Mouse (Mus musculus) heart, postnatal 0 days (tissue): Measurements from ENCODE around the gene Map1s.

ENCODE experiments used
- CTCF ChIP-seq: IDR thresholded peaks from 2 replicates; pipeline ENCODE4 v1.5.1; 2016; ENCODE audit warnings: antibody characterized with exemption, control low read depth, low read depth
- EP300 ChIP-seq: IDR thresholded peaks from 2 replicates; pipeline ENCODE4 v1.6.1; 2016; ENCODE audit warnings: antibody characterized with exemption, low read depth

DNA sequence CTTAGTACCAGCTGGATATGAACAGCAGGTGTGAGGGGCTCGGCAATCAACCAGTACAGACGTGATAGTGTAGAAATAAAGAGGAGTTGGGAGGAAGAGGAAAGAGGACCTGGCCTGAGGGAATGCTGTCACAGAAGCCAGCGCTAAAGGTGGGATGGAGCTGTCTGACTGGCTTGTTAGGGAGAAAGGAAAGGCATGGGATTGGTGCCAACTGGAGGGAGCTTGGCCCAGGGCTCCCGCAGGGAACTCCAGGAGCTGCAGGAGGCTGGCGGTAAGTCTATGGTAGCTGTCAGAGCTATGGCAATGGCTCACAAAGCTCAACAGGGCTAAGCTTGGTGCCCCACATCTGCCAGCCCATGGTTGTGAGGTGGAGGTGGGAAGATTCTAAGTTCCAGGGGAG, 3.5 kb upstream of the Map1s start:
- TF ChIP-seq CTCF (no peak), EP300 (no peak)
